Mouse (Mus musculus) stomach, postnatal 0 days (tissue): ENCODE data around the gene Pcyt2.

Experiments
- CTCF ChIP-seq: IDR thresholded peaks from 2 replicates; pipeline ENCODE4 v1.5.1; 2016; ENCODE audit warnings: antibody characterized with exemption, low read depth, mild to moderate bottlenecking, moderate library complexity
- EP300 ChIP-seq: optimal IDR thresholded peaks from 2 replicates; pipeline ENCODE3; 2016; ENCODE audit warnings: antibody characterized with exemption

DNA sequence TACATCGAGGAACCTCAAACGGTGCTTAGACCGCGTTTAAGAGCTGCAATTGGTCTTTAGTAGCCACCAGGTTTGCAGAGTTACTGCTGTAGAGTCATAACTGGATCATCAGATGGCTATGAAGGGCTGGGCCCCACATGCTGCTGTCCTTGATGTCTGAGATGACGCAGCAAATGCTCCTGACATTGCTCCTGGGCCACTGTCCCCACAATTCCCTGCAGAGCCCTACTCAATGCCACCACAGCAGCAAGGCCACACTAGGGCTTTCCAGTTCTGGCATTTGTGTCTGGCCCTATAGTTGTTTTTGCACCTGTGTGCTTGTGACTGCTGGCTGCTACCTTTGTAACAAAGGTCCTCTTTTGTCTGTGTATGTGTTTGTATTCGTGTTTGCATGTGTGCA is 5.1 kb upstream of the Pcyt2 start:
- TF ChIP-seq CTCF (no peak), EP300 (no peak)
